Mouse (Mus musculus) T-cell, adult 2 months (primary cell): Measurements from ENCODE around the gene Prdm15.

Source experiments
- DNase-seq: peaks from one replicate; pipeline ENCODE4 v3.0.0; 2022; ENCODE audit warnings: low spot score

Prdm15 gene

DNA sequence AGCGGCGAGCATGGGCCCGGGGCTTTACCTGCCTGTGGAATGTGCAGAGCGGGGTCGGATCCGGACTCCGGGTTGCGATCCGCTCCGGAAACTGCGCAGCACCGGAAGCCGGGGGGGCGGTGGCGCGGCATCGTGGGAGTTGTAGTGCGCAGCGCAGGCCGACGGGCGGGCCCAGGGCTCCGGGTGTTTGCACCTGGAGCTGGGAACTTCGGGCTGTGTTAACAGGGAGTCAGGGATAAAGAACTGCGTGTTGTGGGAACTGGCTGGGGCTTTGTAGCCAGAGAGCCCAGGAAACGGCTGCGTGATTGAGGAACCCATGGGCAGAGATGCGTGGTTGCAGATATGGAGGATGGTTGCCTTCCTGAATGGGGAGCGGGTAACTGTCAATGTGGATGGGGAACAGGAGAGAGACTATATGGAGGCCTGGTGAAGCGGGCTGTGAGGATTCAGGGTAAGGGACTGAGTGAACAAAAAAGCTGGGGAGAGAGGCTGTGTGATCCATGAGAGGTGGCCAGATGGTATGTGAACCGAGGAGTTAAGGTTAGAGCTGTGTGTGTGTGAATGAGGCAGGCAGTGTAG, at the start of gene Prdm15:
TSS of gene Prdm15 (minus strand) at position 110 of the 579 bp plus-strand sequence.
- DNase-seq, result peak; percentile 81

DNA sequence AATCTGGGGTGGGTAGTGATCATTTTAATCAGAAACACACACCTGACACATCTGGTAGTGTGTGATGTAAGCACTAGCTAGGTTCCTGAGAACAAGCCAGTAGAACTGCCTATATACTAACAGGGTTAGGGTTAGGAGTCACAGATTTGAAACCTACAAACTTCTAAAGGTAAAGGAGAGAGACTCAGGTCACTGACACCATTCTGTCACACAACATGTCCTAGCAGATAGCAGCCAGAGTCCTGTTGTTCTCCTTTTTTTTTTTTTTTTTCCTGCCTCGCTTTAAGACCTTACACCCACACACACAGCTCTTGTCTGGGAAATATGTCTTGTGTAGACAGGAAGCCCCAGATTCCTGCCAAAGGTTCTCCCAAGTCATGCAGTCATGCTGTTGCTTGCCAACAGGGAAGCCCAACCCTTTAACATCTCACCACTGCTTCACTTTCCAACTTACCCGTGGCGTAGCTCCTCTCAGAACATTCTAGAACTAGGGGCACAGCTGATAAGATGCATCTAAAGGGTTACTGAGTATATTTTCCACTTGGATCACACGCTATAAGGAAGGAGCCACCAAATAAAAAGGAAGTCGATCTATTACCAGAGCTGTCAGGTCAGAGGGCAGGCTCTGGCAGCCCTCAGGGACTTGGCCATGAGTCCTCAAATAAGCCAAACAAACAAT, 45.8 kb upstream of the Prdm15 start:
- no peak for DNase-seq

DNA sequence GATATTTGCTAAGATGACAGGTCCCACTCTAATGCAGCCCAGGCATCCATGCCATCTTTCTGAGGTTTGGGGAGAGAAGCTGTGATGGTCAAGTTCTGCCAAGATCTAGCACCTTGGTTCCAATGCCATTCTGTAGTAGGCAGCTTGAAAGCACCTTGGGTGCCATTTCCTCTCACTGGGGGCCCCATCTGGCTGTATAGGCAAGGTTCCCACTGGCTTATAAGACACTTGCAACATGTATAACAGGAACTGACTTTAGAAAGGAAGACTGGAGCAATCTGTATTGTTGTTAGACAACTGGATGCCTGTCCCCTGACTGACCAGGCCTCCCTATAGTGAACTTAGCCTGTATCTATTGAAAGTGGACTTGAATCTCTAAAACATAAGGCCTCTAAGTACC, 36.1 kb upstream of the Prdm15 start:
- DNase-seq, result no peak

DNA sequence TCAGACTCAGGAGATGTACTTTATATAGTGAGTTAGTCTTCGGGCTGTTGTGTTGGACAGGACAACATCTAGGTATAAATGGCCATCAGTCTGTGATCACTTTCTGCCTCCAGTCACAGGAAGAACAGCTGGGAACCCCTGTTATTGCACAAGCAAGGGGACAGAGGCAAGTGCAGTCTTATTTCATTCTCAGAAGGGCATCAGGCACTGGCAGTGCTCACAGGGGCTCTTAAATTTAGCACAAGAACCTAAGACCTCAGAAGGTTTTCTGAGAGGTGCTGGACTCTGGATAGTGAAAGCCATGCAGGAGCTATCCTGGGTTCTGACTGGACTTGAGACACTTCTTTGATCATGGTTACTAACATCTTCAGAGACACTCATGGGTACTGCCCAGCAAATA, 32.0 kb upstream of the Prdm15 start:
- no peak for DNase-seq

DNA sequence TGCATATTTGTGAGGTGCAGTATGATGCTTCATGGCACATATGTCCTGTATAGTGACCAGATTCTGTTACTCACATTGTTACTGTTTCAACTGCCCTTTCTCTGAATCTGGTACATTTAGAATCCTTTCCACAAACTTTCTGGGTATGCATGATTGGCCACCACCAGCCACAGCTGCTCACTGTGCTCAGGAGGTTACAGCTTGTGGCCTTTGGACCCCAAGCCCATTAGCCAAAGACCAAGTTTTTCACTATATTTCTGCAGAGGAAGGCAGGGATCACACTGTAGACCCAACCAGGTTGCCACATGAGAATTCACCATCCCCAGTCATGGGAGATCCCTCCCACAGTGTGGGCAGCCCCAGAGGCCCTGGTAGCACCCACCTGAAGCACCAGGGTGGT, 31.2 kb upstream of the Prdm15 start:
- no peak for DNase-seq

DNA sequence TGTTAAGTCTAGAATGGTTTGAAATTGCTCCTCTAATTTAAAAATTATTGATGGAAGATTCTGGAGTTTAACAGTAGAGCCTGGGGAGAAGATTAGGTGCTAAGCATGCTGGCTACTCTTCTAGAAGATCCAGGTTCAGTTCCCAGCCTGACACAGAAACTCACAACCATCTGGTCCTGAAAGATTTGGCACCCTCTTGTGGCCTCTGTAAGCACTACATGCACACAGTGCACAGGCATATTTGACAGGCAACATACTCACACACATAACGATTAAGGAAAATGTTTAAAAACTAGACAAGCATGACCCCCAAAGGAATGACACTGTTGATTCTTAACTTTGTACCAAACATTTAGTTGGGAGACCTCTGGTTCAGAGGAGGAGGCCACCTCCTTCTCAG, 27.5 kb upstream of the Prdm15 start:
- peak; percentile 29 for DNase-seq

DNA sequence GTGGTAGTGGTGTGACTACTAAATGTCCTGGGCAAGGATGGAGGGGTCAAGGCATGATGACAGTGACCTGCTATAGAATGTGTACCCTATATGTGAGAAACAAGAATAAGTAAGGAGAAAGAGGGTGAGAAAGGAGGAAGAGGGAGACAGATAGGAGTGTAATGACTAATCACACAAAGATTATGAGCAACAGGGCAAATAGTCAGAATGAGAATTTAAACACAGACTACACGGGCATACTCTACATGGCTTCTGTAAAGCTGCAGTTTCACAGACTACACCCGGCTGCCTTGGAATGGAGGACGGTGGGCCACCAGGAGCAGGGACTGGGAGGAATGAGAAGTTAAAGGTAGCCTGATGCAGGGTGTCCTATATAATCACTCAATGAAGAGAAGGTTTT, 25.9 kb upstream of the Prdm15 start:
- no peak for DNase-seq

DNA sequence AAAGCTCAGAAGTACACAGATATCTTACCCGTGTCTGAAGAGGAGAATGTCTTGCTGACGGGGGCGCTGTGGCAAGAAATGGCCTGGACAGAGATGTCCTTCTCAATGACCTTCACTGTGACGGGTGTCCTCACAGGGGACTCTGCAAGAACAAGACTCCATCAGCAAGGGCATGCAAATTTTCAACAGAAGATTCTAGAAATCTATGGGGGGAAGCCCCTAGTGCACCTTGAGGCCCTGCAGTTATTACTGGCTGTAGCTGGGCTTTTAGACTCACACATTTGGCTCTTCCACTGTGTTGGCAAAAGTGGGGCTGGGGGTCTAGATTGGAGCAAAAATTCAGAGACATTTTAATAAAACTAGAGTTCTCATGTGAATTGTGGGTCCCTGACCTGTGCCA, 23.5 kb upstream of the Prdm15 start:
- DNase-seq, result no peak

DNA sequence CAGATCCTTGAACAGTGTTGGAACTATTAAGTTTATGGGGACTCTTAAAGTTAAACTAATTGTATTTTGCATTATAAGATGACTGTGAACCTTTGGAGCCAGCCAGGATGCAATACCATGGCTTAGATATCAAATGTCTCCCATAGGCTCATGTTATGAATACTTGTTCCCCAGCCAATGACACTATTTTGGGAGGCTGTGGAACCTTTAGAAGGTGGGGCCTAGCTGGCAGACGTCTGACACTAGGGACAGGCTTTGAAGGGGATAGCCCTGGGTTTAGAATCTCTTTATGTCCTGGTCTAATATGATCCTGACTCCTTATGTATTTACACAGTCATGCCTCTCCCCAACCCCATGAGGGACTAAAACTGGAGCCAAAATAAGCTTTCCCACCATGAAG, 22.7 kb upstream of the Prdm15 start:
- no peak for DNase-seq

DNA sequence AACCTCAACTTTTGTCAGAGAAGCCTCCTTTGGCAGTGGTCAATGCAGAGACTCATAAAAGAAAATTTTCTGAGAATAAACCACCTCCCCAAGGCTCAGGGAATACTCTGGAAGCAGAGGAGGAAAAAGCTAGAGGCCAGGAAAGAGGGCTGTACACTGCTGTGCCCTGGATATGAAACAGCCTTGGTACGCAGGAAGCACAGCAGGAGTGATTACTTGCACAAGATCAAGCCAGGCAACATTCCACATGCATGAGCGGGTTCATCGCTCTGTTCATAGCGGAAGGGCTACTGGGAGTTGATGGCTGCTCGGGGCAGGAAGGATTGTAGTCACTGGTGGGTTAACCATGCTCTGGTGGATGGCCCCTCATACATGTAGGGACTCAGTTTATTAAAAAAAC, 21.0 kb upstream of the Prdm15 start:
- DNase-seq, result no peak

DNA sequence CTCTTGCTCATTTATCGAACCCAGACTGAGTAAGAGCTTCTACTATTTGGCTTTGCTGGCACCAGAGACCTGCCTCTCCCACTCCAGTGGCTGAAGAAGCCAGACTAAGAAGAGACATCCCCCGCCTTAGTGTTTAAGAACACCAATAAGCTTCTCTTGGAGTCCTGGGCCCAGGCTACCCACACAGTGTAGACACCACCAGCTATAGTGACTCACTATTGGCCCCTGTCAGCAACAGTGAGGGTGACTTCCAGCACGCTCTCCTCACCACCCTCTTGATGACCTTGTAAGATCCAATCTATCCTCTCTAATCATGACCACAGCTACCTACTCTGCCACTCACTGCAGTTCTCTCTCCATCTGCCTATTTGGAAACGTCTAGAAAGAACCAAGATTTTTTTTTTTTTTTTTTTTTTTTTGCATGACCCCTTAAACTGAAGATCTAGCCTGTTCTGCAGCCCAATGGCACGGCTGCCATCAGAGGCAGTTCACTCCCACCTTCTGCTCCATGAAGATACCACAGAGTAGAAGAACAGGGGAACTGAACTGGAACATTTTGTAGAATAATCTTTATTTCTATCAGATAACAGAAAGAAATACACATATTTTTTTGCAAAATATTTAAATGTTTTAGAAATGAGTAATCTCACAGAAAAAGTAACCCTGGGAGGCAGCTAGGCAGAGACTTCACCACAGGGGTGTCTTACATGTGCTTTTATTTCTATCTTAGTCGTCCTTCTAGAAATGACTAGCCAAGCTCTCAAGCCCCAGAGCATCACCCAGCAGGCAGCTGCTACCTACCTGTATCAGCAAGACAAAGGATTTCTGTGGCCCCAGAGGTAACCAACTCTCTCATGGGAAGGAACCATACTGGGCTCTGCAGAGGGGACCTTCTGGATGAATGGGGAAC, 17.8 kb upstream of the Prdm15 start:
- no peak for DNase-seq

DNA sequence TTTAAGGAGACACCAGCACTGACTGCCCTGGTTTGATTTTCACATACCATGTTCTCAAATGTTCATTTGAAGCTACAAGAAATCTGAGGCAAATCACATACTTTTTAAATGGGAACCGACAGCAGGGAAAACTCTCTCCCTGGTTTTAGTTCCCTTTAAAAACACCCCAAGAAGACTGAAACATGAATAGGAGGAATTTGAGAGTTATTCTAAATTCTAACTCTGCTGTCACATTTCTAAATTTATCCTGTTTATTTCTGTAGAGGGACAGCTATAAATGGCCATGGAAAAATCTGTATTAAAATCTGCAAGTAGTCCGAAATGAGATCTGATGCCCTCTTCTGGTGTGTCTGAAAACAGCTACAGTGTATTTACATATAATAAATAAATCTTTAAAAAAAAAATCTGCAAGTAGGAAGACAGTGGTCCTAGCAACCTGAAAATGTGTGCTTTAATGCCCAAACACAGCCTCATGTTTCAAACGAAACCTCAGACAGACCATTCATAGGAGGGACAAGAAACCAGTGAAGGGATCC, 12.3 kb upstream of the Prdm15 start:
- DNase-seq, result no peak

DNA sequence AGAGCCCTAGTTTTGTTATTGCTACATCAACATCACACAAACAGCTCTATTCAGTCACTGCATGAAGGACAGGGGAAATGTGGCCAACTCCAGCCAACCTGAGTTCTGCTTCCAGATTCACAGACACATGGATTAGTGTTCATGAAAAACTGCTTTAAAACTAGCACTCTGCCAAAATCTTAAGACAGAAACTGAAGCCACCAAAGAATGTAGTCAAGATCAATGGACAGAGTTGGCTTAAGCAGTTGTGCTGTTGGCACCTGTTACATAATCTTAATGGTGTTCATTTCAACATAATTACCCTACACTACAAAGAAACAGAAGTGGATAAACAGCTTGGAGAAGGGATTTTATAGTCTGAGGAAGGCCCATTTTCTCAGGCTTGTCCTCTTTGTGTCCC, 4.4 kb upstream of the Prdm15 start:
- no peak for DNase-seq

DNA sequence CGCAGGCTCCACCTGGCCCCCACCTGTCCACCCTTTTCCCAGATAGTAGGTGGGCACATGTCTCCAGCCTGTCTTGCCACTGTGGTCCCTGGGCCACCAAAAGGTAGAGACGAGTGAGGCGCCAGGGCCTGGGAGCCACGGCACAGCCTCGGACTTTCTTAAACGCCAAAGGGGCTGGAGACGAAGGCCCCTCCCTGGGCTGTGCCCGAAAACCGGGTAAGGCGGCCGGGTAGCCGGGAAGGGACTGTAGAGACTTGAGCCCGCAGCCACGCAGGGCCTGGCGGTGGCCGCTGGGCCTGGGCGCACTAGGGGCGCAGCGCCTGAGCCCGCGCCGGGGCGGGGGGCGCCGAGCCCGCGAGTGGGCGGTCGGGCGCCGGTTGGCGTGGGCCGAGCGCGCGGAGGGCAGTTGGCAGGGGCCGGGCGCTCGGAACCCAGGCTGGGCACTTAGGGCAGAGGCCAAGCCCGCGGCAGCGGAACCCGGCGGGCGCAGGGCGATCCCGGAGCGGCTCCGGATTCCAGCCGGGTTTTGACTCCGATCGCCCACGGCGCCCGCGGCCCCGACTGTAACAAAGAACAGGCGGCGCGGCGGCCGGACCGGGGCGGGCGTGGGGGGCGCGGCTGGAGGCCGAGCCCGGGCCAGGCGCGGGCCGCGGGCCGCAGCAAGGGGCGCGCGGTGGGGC, 449 bp downstream of the Prdm15 start:
- DNase-seq, result peak; percentile 83

DNA sequence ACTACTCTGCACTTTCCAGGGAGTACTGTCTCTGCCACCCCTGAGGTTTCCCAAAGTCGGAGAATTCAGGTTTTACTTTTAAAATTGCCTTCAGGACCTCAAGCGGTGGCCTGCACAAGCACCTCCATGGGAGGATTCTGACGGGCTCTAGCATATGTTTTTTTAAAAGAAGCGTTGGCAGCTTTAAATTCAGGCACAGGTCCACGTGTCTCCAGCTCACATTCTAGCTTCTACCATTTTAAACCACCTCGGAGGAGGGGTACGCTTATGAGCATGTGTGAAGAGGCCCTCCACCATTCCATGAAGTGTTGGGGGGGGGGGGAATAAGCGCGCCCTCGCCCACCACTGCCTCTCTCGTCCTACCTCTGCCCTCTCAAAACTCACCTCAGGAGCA, 986 bp downstream of the Prdm15 start:
- DNase-seq, result peak; percentile 24

DNA sequence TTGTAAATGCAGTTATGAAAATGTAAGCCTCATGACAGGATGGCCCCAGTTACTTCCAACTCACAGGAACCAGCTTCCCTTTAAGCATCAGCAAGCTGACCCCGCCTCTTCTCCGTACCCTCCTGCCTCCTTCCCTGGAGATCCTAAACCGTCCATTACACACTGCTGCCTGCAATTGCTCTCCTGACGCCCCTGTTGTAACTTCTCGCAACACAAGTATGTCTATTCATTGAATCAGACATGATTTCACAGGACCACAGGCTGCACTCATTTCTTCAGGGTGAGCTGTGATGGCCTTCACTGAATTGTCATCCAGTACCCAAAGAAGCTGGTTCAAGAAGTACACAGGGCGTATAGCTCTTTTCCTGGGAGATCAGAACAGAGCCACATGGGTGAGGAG, 2.8 kb downstream of the Prdm15 start:
- no peak for DNase-seq

DNA sequence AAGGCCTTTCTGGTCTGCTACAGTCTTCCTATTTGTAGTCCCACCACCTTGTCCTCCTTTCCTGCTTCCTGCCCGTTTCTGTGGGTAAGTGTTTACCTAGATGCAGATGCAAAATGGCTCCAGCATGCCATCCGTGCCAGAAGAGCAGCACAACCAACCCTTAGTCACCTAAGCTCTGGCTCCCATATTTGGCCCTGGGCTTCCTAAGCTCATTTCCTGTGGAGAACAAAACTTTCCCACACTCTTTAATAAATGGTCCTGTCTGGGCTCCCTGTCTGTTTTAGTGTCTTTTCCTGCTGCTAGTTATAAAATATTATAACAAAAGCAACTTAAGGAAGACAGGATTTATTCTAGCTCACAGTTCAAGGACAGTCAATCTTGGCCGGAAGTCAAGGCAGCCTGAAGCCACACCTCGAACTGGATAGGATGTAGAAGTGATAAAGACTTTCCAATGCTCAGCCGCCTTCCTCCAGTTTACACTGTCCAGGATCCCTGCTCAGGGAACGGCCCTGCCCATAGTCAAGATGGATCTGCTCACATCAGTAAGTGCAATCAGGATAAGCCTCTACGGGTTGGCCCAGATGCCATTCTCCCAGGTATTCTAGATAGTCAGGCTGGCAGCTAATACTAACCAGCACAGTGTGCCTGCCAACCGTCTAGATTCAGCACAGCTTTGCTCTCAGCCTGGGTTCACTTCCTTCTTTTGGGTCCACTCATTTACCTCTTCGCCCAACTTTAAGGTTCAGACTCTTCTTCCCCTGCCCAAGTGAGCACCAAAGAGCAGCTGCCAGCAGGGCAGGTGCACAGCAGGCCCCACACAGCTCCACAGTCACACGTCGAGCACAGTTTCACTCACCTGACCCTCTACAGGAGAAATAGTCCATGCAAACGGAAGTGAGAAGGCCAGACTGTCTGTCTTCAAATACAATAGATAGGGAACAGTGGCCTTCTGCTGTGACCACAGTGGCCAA, 6.4 kb downstream of the Prdm15 start:
- no peak for DNase-seq

DNA sequence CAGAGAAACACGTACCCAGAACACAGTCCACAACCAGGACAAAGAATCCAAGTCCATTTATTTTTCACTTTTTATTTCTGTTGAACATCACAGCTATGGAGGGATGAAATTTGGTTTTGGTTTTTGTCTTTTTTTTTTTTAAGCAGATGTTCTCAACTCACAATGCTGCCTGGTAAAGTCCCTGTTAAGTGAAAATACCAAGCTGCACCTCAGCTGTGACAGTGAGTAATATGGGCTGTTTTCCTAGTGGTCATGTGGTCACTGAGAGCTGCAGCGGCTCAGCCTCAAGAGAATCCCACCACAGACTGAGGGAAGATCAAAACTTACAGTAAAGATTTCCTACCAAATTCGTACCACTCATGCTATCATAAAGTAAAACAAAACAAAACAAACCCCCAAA, 19.5 kb downstream of the Prdm15 start:
- DNase-seq, result no peak

DNA sequence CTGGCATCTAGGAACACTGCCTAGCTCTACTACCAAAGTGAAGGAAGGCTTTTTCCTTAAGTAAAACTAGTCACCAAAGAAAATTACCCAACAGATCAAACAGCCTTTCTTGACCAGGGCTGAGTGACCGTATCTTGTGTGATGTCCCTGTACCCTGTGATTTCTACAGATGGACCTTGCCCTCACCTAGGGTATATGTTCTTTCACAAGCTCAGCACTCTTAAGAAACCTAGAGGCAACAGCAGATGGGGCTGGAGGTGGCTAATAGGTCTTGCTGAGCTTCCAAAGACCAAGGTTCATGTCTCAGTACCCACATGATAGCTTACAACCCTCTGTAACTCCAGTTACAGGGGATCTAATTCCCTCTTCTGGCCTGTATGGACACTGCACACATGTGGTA, 23.4 kb downstream of the Prdm15 start:
- DNase-seq, result no peak

DNA sequence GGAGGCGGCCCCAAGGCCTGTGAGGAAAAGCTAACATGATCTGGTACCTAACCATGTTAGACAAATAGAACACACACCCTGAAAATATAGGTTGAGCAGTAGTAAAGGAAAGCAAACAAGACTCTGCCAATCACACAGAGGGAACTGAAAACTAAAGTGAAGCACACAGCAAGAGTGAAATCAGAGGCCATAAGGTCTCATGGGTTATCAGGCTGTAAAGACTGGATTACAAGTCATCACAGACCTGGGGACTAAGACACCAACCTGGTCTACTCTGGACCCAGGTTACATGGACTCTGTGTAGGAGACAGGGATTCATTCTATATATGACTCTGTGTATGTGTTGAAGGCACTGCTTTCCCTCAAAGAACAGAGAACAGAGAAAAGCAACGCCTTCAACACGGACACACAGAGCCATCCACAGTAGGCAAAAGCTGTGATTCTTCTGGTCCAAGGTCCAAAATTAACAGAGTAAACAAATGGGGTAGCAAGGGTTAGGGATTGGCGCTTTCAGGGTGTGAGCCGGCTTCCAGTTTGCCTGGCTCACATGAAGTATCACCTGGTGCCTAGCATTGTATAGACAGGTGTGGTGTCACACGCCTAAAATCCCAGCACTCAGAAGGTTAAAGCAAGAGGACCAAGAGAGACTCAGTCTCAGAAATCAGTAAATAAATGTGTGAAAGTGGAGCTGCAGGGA, 28.2 kb downstream of the Prdm15 start:
- no peak for DNase-seq

DNA sequence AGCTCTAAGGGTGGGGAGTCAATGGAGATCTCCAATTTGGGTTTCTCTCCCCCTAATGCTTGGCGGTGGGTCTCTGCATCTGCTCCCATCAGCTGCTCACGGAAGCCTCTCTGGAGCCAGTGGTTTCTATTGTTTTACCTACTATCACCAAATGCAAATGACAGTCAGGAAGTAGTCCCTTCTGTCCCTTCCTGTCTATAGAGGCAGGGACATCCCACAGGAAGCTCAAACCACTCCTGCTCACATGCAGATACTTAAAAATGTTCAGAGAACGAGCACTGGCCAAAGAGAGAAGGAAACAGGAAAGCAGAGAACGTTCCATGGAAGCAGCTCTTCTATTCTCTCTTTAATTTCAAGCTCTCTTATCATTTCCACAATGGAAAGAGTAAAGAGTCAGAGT, 32.1 kb downstream of the Prdm15 start:
- DNase-seq, result no peak
